Comparison of ENCODE assay signal across 1 mouse cellular context in the genomic region with DNA sequence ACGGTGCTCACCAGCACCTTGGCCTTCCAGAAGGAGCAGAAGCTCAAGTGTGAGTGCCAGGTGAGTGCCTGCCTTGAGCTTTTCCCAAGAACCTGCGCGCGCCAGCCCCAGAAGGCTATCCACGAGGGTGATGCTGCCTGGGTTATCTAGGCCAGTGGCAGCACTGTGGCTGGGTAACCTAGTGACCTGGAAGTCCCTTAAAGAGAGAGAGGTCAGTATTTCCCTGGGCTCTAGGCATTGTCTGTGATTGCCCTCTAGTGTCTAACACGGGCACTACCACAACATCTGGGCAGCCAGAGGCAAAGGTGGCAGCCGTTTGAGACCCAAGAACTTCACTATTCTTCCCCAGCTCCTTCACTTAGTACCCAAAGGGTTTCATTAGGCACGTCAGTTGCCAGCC.
TF ChIP-seq lines count a peak whose summit lies in the region.

No protein-coding gene starts in this region.

TF ChIP-seq in CH12.LX, 34 proteins besides CTCF, POLR2A, EP300 and RAD21 (continued from another document):
- no peak for TF ChIP-seq CHD2 (IDR thresholded peaks at IDR 0.05; ENCODE audit: low read length)
- TF ChIP-seq NRF1 (IDR thresholded peaks at IDR 0.05; ENCODE audit: low read depth, low read length): no peak
- no peak for TF ChIP-seq SIN3A (IDR thresholded peaks at IDR 0.05; ENCODE audit: low read length)
- TF ChIP-seq CHD1 (IDR thresholded peaks at IDR 0.05; ENCODE audit: low read depth, low read length): no peak
- no peak for TF ChIP-seq USF1 (IDR thresholded peaks at IDR 0.05; ENCODE audit: low read depth, low read length)
- no peak for TF ChIP-seq MAZ (IDR thresholded peaks at IDR 0.05; ENCODE audit: low read depth, low read length)
- TF ChIP-seq ZKSCAN1 (IDR thresholded peaks at IDR 0.05; ENCODE audit: borderline replicate concordance, low read depth, low read length): no peak
- no peak for TF ChIP-seq PAX5 (IDR thresholded peaks at IDR 0.05; ENCODE audit: low read length)
- 0 out of 2 replicates have a peak, but pooled peaks have one; percentile 21 for TF ChIP-seq HCFC1 (IDR thresholded peaks at IDR 0.05; ENCODE audit: low read depth, low read length)
- peak; percentile 87 for TF ChIP-seq SMC3 (IDR thresholded peaks at IDR 0.05; ENCODE audit: low read depth, low read length)
